Mouse (Mus musculus) Muller cell, postnatal 12 days (primary cell): ENCODE measurements around the gene Rtkn2.
A peak's percentile ranks its signal among the peaks of the same experiment; 100 is the strongest.

ENCODE experiments used
- DNase-seq: peaks from one replicate; pipeline ENCODE4 v3.0.0-alpha.2; 2015; ENCODE audit errors: inconsistent ontology term

The Rtkn2 gene

DNA sequence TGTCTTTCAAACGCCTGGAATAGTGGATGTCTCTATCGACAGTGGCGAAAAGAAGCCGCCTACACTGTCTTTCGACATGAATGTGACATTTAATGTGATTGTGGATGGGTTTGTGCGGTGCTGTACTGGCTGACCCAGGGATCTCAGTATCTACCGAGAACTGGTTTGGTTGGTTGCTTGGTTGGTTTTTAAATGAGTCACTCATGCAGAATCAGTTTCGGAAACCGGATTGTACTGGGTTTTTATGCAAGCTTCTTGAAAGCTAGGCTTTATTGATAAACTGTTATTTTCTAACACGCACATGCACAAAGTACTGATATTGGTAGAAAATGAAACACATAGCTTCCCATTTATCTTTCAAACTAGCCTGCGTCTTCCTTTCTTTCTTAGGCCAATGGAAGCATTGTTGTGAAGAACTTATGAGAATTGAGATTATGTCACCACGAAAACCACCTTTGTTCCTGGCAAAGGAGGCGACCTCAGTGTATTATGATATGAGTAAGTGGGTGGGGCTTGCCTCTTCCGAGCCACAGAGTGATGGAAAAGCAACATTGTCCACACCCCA, 60.4 kb downstream of the Rtkn2 start:
- DNase-seq, result peak; percentile 52

DNA sequence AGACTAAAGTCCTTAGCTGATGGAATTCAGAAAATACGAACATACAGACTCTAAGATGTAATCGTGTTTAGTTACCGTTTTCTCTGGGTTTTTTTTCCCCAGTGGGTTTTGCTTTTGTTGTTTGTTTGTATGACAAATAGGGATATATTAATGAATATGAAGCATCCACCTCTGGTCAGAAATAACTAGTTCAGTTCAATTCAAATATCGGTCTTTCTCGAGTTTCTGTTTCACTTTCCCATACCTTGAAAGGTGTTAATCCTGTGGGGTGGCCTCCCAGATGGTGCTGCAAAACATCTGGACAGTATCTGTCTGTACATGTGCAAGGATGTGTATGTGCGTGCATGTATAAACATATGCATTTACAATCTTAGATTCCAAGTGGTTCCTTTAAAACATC, 61.0 kb downstream of the Rtkn2 start:
- DNase-seq, result no peak

DNA sequence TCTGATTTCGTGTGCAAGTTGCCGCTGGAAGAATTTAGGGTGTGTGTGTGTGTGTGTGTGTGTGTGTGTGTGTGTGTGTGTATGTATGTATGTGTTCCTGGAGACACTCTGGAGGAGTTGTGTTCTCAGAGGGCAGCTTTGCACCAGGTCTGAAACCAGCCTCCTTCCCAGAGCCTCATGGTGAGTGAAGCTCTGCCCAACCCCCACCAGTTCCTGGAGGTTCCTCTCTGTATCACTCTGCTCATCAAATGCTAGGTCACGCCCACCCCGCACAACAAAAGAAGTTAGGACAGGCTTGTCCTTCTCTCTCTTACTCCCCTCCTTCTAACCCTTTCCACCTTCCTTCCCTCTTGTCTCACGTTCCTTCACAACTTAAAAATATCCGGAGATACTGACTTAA, 64.6 kb downstream of the Rtkn2 start:
- DNase-seq, result no peak

DNA sequence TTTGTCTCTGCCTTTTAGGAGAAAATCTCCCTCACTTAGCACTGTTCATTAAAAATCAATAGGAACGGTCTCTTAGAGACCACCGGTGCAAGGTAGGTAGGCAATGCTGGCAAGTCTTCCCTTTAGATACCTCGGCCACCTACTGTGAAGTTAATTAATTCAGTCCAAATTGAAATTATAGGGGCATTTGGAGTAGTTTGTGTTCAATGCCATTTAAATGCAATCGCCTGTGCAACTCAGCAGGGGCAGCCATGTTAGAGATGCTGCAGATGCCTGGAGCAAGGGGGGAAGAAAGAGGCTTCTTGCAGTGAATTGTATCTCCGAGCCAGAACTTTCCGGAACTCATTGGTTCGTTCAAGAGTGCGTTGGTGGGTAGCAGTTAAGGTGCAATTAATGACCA, 65.5 kb downstream of the Rtkn2 start:
- DNase-seq, result no peak

DNA sequence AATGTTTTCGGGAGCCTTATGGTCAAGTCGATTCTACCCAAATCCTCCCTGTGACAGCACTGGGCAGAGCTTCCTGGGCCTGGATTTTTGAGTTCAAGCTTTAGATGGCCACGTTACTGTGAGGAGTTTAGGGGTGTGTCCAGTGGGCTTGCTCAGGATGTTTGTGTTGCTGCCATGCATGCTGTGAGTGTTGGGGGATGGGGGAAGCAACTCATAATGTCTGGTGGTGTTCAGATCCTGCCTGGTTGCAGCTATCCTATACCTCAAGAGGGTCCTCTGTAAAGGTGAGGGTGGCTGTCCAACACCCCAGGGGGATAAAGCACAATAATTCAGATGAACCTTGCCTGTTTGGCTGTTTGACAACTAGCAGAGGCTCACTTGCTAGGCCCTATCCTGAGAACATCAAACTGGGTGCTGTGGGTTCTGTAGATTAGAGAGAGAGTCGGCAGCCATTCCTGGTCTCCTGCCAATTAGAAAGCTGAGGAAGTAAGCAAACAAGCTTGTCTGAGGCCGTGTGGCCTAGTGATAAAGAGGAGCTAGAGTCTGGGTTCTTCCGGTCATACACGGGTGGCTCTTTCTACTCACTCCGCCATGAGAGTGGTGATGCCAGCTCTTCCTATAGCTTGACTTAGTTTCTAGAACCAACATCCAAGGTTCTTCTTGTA, 69.4 kb downstream of the Rtkn2 start:
- no peak for DNase-seq

DNA sequence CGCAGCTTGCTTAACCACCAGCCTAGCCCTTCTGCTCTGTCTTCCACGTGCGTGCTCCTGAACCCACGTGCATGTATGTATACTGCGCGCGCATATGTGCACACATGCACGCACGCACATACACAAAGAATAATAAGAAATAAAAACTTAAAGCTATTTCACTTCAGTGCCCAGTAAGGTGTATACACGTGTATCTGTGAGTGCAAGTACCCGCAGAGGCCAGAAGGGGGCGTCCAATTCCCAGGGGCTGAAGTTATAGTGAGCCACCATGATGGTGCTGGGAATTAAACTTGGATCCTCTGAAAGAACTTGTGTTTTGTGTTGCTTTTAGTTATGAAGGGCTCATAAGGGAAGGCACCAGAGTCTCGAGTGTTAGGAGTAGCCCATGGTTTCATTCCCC, 71.5 kb downstream of the Rtkn2 start:
- DNase-seq, result no peak

DNA sequence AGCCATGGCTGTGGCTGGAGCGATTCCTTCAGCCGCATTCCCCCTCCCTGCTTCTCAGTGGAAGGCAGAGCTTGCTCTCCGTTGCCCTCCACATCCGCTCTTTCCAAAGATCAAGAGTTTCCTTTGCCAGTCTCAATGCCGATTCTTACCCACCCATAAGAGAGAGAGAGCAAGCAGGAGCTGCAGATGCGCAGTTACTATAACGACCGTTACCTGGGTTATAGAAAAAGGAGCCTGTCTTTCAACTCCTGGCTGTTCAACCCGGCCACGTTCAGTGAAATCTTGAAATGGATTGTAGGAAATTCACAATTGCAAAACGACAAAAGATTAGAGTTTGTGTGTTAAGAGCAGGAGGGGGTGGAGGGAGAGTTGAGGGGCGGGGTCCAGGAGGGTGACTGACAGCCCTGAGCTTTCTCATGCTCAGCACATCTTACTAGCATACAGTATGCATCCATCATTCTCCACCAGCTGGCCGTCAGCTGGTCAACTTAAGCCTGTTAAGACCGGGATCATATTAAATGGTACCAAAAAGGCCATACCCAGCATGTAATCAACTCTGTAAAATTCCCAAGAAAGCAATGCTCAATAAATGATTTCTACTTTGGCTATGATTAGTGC, 72.1 kb downstream of the Rtkn2 start:
- DNase-seq, result no peak

DNA sequence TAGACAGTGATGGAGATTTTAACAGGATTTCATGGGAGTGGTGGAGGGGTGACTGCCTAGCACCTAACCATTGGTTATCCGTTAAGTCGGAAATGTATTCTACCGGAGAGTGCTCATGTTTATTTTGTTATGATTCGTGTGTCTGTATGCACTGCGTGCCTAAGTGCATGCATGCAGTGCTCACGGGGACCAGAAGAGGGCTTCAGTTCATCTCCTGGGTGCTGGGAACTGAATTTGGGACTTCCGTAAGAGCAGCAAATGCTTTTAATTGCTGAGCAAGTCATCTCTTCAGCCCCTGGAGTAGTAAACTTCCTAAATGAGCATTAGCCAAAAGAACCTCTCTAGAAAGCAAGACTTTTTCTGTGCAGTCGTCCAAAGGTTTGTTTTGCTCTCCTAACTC, 72.9 kb downstream of the Rtkn2 start:
- no peak for DNase-seq

DNA sequence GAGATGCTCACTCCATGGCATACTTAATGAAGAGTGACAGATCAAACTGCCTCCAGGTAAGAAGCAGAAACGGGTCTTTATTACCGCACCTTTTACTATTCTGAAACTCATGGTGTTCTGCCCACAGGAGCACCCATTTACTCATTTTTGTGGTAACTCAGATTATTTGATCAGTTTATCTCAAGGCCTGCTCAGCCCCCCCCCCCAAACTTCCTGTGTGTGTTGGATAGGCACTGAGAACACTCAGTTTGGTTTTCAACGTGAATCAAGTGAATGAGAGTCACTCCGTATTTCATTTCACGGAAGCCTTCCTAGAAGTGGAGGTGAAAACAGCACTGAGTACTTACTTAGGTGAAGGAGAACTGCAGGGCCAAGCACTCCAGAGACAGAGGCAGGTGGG, 74.8 kb downstream of the Rtkn2 start:
- no peak for DNase-seq

DNA sequence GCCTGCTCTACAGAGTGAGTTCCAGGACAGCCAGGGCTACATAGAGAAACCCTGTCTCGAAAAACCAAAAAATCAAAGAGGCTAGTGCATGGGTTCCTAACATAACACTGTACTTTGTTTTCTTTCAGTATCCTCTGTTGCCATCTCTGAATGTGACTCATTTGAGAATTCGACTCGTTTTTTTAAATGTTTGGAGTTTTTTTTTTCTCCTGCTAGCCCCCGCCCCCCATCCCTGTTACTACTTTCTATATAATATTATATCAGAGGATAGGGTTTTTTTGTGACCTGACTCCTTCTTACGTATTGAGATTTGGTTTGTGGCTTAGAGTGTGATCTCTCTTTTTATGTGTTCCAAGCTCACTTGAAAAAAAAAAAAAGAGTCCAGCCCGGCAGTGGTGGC, 75.3 kb downstream of the Rtkn2 start:
- no peak for DNase-seq

DNA sequence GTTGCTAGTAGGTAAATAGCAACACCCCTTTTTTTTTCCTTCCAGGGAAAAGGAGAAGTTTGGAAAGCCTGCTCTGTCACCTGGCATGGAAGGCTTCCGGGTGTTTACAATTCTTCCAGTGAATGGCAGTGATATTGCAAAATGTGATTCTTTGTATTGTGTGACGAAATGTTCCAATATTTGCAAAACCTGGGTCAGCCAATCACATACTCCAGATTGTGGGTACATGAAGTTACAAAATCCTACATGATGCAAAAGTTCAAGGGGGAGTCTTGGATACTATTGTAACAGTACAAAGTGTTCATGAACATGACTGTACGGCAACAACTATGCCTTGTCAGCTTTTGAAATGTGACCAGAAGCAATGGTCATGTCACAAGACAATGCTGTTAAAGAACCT, 78.5 kb downstream of the Rtkn2 start:
- DNase-seq, result no peak

DNA sequence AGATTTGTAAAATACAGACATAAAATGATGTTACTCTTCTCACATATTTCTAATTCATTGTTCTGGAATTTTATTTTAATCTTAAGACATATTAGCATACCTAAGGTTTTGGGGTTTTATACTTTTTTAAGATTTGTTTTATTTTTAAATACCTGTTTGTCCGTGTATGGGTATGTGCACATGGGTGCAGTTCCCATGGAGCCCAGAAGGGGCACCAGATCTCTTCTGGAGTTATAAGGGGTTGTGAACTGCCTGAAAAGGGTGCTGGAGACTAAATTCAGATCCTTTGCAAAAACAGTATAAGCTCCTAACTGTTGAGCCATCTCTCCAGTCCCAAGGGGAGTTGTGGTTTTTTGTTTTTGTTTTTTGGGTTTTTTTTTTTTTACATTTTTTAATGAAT, 79.0 kb downstream of the Rtkn2 start:
- DNase-seq, result no peak

DNA sequence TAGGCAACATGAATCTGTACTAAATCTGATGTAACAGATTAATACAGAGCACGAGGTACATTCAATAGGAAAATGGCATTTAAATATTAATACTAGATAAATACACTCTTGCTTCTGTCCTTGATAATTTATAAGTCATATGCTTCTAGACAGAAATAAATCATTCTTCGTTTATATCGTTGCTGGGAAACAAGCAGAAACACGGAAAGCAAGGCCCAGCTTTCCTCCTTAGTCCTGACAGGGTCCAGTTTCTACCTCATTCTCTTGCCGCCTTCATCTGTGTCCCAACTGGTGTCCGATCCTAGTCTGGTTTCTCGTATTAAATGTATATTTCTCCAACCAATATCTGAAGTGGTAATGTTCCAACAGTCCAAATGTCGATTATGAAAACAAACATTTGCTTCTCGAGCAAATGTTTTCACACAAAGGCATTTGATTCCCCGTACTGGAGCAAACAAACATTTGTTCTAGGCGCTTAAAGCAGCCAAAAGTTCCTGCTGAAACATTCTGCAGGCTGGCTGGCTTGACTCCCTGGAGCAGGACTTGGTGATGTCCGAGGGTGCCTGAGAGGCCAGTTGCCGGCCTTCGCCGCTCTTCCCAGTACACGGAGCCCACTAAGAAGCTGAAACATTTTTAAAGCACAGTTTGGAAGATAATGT, 81.3 kb downstream of the Rtkn2 start:
- no peak for DNase-seq

DNA sequence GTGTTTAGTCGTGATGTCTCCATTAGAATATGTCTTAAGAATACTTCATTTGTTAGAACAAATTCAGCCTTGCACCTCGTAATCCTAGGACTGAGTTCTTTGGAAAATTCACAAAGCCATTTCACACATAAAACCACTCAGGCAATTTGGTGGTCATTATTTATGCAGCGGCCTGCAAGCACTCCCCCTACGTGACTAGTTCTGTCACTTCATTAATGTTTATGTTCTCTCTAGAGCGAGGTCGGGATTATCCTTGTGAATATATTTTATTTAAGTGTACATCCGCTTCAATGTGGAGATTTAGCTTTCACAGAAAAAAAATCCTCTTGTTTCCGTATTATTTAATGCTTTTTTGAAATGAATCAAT, 81.9 kb downstream of the Rtkn2 start:
- no peak for DNase-seq

DNA sequence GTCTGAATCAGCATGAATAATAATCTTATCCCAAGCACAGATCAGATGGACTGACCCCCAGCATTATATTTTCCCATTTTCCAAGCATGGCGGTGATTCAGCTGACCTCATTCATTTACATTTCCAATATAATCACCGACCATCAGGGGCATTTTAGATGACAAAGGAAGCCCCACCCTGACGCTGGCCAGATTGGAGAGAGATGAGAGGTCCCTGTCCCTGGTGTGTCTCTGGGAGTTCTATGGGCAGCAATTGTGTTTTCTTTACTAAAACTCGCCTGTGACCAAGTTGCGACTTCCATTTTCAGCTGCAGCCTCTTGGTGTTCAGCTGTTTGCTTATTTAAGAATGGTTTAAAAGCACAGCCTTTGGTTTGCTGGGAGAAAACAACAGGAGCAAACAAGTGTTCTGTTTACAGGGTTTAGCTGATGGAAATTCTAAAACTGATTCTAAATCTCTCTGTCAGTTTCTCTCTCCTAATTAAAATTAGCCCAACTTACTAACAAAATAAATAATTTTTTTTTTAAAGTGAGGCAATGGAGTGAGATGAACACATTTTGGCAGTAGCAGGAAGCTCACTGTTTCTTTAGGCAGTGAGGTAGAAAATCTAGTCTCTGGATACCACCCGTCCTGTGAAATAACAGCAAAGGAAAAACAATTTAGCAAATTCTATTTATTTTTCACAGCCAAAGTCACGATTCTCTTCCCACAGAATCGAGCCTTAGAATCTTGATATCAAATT, 84.6 kb downstream of the Rtkn2 start:
- no peak for DNase-seq

DNA sequence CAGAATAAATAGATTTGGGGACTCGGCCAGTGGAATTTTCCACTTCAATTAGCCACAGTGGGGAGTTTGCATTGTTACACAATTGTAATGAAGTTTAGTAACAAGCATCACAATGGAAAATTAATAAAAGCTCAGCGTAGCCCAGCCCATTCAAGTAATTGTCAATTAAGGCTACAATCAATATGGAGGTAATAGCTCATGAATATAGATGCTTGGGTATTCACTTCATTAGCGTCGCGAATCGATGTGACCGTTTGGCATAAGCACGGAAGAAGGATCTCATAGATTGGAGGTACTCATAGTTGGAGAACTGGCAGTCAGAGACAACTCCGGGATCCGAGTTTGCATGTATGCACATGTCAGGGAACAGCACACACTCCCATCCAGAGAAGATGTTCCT, 85.2 kb downstream of the Rtkn2 start:
- no peak for DNase-seq

DNA sequence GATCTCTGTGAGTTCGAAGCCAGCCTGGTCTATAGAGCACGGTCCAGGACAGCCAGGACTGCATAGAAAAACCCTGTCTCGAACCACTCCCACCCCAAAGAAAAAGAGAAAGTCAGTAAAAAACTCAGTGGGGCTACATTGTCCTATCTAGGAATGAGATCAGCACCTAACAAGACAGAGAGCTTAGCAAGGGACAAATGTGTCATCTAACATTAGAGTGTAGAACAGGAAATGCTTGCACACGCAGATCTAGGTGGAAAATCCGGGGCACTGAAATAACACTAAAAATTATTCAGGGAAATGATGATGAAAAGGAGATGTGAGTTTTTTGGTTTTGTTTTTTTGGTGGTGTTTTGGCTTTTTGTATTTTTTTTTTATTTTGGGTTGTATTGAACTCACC, 86.8 kb downstream of the Rtkn2 start:
- no peak for DNase-seq

DNA sequence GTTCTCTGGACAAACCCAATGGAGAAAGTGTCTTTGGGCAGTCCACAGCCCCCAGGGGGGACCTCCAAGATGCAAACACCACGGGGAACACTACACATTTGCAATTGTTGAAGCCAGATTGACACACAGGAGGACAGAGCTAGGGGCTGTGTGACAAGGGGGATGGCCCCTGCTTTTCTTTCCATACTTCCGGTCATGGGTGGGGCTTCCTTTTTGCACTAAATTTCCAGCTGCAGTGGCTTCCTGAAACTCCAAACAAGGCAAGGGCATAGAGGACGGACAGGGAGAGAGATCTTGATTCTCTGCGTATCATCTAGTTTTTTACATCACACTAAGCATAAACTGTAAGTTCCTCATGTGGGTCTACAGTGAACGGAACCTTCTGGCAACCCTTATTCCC, 88.6 kb downstream of the Rtkn2 start:
- no peak for DNase-seq

DNA sequence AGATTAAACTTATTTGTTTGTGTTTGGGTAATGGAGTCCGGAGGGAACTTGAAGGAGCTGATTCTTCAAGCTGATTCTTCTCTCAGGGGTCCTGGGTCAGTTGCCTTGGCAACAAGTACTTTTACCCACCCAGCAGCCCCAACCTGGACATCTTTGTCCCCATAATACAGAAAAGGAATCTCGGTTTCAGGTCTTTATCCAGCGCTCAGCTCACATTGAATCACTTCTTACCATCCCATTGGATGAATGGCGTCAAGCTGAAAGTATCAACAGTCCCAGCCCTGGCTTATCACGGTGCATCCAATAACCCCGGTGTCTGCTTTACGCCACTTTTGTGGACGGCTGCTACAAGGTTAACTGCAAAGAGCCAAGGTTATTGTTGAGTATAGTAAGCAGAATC, 89.1 kb downstream of the Rtkn2 start:
- DNase-seq, result no peak

DNA sequence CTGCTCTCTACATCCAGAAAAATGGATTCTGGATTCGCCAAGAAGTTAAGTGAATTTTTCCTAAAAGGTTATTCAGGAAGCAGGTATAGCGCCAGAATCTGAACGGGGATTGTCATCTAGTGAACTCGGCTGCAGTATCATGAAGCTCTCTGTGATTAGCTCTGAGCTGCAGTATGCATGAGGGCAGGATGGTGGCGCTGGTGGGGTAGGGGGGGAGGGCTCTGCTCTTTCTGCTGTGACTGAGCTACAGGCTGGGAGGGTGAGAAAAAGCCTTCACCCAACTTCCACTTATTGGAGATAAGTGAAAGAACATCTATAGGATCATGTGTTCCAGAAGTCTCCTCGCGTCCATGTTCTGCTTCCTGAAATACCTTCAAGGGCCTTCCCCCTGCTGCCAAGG, 91.7 kb downstream of the Rtkn2 start:
- DNase-seq, result no peak

DNA sequence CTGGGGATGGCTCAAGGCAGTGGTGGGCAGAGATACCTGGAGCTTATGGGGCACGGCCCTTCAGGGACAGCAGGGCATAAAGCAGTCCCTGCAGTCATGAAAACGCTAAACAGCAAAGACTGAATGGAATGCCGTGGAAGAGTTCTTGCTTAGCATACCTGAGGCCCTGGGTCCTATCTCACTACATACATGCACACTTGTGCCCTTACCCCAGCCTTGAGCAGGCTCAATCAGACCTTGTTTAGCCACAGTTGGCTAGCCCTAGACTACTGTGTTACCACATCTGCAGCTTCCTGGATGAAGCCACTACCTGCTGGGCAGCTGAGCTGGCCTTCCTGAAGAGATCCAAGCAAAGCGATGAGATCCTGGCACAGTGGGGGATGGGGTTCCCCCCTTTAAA, 93.3 kb downstream of the Rtkn2 start:
- DNase-seq, result no peak

DNA sequence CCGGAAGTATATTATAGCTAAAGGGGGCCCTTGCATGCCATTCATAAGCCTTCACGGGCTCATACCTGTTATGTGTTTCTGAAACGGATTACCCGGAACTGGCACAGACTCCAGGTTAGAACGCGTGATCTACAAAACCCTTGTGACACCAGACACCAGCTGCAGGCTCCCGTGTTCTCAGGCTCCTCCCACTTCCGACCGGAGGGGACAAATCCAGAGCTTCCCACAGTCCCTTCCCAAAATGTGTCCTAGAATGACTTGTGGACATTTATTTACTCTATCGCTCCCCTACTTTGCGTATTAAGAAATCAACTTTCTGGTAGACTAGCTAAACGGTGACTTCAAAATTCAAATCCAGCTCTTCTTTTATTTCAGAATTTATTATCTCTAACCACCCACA, 94.9 kb downstream of the Rtkn2 start:
- DNase-seq, result no peak

DNA sequence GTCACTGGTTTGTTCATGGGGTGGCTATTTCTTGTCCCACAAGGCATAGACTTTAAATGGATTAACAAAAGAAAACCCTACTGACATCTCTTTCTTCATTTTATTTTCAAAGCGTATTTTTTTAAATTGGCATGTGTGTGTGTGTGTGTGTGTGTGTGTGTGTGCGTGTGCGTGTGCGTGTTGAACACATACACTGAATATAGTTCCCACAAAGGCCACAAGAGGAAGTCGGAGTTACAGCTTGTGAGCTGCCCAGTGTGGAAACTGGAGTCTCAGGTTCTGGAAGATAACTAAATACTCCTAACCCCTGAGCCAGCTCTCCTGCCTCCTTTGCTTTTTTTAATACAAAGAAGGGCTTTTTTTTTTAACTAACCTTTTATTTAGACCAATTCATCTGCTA, 95.8 kb downstream of the Rtkn2 start:
- no peak for DNase-seq
